Mouse (Mus musculus) intestine, embryonic 16.5 days (tissue): ENCODE results near the gene Tgif2. TPM values are rescaled to one million over a fixed set of nuclear protein-coding genes. Genes with fewer than 3 reads are reported as not detected.

Experiments
- ATAC-seq: fragments of 200-750 bp; cut with Nextera tagmentation; 2 replicates; pipeline ENCODE4 v1.8.0; 2017; ENCODE audit warnings: moderate TSS enrichment, moderate library complexity
- H3K27ac ChIP-seq: fragments of 300-500 bp; sonication (generic); 2 replicates; pipeline ENCODE4 v1.5.1; 2014; ENCODE audit warnings: mild to moderate bottlenecking, low read length
- H3K27me3 ChIP-seq: fragments of 300-500 bp; sonication (generic); replicated peaks from 2 replicates; pipeline ENCODE4 v1.6.1; 2014; ENCODE audit warnings: low read length, control low read depth, mixed read lengths; ENCODE audit not compliant: control insufficient read depth, insufficient read depth
- H3K36me3 ChIP-seq: fragments of 300-500 bp; sonication (generic); 2 replicates; pipeline ENCODE4 v1.6.1; 2014; ENCODE audit warnings: low read length, control low read depth; ENCODE audit not compliant: control insufficient read depth, insufficient read depth
- H3K4me1 ChIP-seq: fragments of 300-500 bp; sonication (generic); 2 replicates; pipeline ENCODE4 v1.6.1; 2014; ENCODE audit warnings: low read length, control low read depth, mixed read lengths; ENCODE audit not compliant: control insufficient read depth, insufficient read depth
- H3K4me2 ChIP-seq: fragments of 300-500 bp; sonication (generic); 2 replicates; pipeline ENCODE4 v1.6.1; 2014; ENCODE audit warnings: low read depth, low read length, control low read depth
- H3K4me3 ChIP-seq: fragments of 300-500 bp; sonication (generic); 2 replicates; pipeline ENCODE4 v1.5.1; 2014; ENCODE audit warnings: mild to moderate bottlenecking, low read length
- H3K9ac ChIP-seq: fragments of 300-500 bp; sonication (generic); 2 replicates; pipeline ENCODE4 v1.6.1; 2014; ENCODE audit warnings: low read depth, low read length
- H3K9me3 ChIP-seq: fragments of 300-500 bp; sonication (generic); 2 replicates; pipeline ENCODE4 v1.6.1; 2016; ENCODE audit warnings: low read length, control low read depth; ENCODE audit not compliant: control insufficient read depth
- WGBS: fragments of 180-500 bp; shearing (Covaris S2); extraction: QIAGEN DNeasy Blood & Tissue Kit; methylation state at CpG from one replicate; pipeline ENCODE4 v1.1.7; 2014; 5-methylcytosine and 5-hydroxymethylcytosine counted together
- polyA plus RNA-seq: library from polyadenylated mRNA; unstranded; fragments of >200 nt; fragmentation: Nextera tagmentation; extraction: Ambion mirVana; gene quantifications from 2 replicates; pipeline ENCODE4 v1.2.1, GENCODE M21; 2015

Gene Tgif2
- polyA plus RNA-seq, 1 experiment from 2014 or later, result 28.6 TPM

GRCm38 (mm10) chr2:156863487-156864160 is 23.8 kb downstream of the Tgif2 start:
- H3K4me3 ChIP-seq, result peak overlapping the region; percentile 69
- peaks cover 26% of the 10 kb centered on the region for H3K4me1 ChIP-seq
- WGBS, result 2% methylated on average over 28 of the region's 28 CpGs
- peak overlapping the region; percentile 97 for H3K9ac ChIP-seq
- H3K36me3 ChIP-seq, result peaks cover 6% of the 10 kb centered on the region; the same call in 1 of the 2 replicates
- no peaks in the 10 kb centered on the region for H3K27me3 ChIP-seq
- peak overlapping the region; percentile 96 for H3K27ac ChIP-seq
- H3K9me3 ChIP-seq, result no peaks in the 10 kb centered on the region
- H3K4me2 ChIP-seq, result peak overlapping the region; percentile 79
- peak; percentile 45 for ATAC-seq

DNA sequence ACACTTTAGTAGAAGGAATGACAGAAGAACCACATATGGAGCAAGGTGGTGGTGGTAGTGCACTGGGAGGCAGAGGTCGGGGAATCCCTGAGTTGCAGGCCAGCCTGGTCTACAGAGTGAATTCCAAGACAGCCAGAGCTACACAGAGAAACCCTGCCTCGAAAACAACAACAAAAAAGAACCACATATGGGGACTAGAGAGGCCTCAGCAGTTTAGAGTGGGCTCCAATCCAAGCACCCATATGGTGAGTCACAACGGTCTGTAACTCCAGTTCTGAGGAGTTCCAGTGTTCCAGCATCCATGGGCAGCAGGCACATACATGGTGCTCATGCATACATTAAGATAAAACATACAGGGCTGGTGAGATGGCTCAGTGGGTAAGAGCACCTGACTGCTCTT is 24.7 kb downstream of the Tgif2 start:
- Histone ChIP-seq H3K9ac (peak overlapping the region; percentile 97), H3K27ac (peak overlapping the region; percentile 96)
- WGBS, result 71% methylated on average over 3 of the region's 3 CpGs

GRCm38 (mm10) chr2:156868994-156869393 is 29.2 kb downstream of the Tgif2 start:
- no peak overlapping the region for H3K9ac ChIP-seq
- H3K4me2 ChIP-seq, result no peak overlapping the region
- H3K36me3 ChIP-seq, result peaks cover 9% of the 10 kb centered on the region; the same call in 1 of the 2 replicates
- 0 out of 2 replicates have a peak, but pooled peaks have one; percentile 11 for ATAC-seq
- H3K27ac ChIP-seq, result no peak overlapping the region
- H3K9me3 ChIP-seq, result no peaks in the 10 kb centered on the region
- no peaks in the 10 kb centered on the region for H3K27me3 ChIP-seq
- 71% methylated on average over 8 of the region's 8 CpGs for WGBS
- H3K4me1 ChIP-seq, result peaks cover 27% of the 10 kb centered on the region
- no peak overlapping the region for H3K4me3 ChIP-seq

More for the DNA sequence above, 24.7 kb downstream of the Tgif2 start:
- H3K4me3 ChIP-seq, result peak overlapping the region; percentile 69
- H3K27me3 ChIP-seq, result no peaks in the 10 kb centered on the region
- H3K9me3 ChIP-seq, result no peaks in the 10 kb centered on the region
- no peak for ATAC-seq
- peak overlapping the region; percentile 79 for H3K4me2 ChIP-seq
- H3K4me1 ChIP-seq, result peaks cover 23% of the 10 kb centered on the region
- peaks cover 6% of the 10 kb centered on the region; the same call in 1 of the 2 replicates for H3K36me3 ChIP-seq

- no peak overlapping the region for H3K27ac ChIP-seq
- H3K27me3 ChIP-seq, result no peaks in the 10 kb centered on the region
- H3K36me3 ChIP-seq, result peaks cover 9% of the 10 kb centered on the region; the same call in 1 of the 2 replicates
- peaks cover 21% of the 10 kb centered on the region for H3K4me1 ChIP-seq
- no peaks in the 10 kb centered on the region for H3K9me3 ChIP-seq
- ATAC-seq, result no peak
- no peak overlapping the region for H3K4me2 ChIP-seq
- 84% methylated on average over 7 of the region's 7 CpGs for WGBS
- H3K4me3 ChIP-seq, result no peak overlapping the region
- H3K9ac ChIP-seq, result no peak overlapping the region
These were observed 29.7 kb downstream of the Tgif2 start for GRCm38 (mm10) chr2:156869554-156869953.

DNA sequence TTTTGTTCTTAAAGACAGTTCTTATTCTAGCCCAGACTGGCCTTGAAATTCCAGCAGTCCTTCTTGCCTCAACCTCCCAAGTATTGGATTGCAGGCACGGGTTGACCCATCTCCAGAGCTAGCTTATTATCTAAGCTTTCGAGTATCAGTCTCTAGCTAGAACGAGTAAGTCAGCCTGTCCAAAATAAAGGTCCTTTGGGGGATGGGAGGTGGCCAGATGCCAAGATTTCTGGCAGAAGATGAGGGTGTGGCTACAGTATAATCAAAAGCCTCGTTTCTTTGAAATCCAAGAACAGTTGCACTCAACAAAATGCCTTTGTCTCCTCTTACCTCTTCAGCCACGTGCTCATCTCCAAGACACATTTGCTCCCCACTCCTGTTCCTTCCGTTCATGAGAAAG is 30.7 kb downstream of the Tgif2 start:
- Histone ChIP-seq H3K4me3 (no peak overlapping the region), H3K36me3 (peaks cover 9% of the 10 kb centered on the region; the same call in 1 of the 2 replicates), H3K4me2 (no peak overlapping the region), H3K9ac (no peak overlapping the region; the same call in 1 of the 2 replicates), H3K4me1 (peaks cover 17% of the 10 kb centered on the region), H3K9me3 (no peaks in the 10 kb centered on the region), H3K27ac (no peak overlapping the region), H3K27me3 (no peaks in the 10 kb centered on the region)
- ATAC-seq, result 0 out of 2 replicates have a peak, but pooled peaks have one; percentile 14
- WGBS, result 35% methylated on average over 6 of the region's 6 CpGs

DNA sequence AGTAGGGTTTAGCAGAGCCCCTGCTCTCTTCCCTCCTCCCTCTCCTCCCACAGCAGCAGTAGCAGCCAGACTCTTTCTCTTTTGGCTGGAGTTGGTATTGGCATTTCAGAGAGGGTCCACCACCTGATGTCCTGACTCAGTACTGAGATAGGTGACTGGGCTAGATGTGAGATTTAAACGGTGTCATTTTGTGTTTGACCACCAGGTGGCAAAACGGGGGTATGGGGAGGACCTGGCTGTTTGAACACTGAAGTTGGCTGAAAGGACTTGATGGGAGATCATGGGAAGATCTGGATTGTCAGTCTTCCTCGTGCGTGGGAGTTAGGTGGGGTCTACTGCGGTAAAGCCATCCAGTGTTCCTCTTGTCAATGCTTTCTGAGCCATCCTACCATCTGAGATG is 33.8 kb downstream of the Tgif2 start:
- Histone ChIP-seq H3K4me2 (no peak overlapping the region), H3K36me3 (peaks cover 3% of the 10 kb centered on the region; the same call in 1 of the 2 replicates), H3K9ac (no peak overlapping the region), H3K27ac (no peak overlapping the region), H3K4me3 (no peak overlapping the region), H3K4me1 (peaks cover 13% of the 10 kb centered on the region), H3K27me3 (no peaks in the 10 kb centered on the region), H3K9me3 (no peaks in the 10 kb centered on the region)
- 0 out of 2 replicates have a peak, but pooled peaks have one; percentile 33 for ATAC-seq
- whole genome bisulfite sequencing, result 30% methylated on average over 5 of the region's 5 CpGs

DNA sequence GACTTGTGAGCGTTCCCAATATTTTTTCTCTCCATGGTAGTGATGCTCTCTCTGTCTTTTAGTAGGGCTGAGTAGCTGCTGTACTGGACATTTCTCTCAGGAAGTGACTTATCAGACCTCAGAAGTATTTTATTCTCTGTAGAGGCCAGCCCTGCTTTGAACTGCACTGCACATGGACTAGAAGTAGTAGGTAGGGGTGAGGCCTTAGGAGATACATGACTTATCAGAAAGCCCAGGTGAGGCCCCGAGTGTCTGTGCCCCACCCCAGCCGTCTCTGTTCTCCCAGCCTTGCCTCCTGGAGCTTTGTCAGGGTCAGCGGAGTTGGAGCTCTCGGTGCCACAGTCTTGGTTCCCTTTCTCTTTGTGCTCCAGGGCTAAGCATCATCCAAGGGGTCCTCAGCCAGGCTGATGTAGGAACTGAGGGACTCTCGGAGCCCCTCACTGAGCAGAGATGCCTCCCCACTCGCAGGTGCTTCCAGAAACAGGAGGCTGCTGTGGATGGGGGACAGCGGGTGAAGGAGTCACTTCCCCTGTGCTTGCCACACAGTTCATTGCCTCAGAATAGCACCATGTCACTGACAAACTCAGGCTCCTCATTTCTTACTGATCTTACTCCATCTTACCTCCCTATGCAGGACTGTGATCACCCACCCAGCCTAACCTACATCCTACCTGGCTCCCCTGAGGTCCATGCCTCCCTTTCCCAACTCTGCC is 34.4 kb downstream of the Tgif2 start:
- H3K27ac ChIP-seq, result no peak overlapping the region
- no peak for ATAC-seq
- no peaks in the 10 kb centered on the region for H3K27me3 ChIP-seq
- H3K4me3 ChIP-seq, result no peak overlapping the region
- WGBS, result 88% methylated on average over 8 of the region's 8 CpGs
- H3K9me3 ChIP-seq, result no peaks in the 10 kb centered on the region
- no peak overlapping the region for H3K4me2 ChIP-seq
- H3K4me1 ChIP-seq, result peaks cover 10% of the 10 kb centered on the region
- peaks cover 3% of the 10 kb centered on the region; the same call in 1 of the 2 replicates for H3K36me3 ChIP-seq
- no peak overlapping the region for H3K9ac ChIP-seq

- Histone ChIP-seq H3K27me3 (no peaks in the 10 kb centered on the region), H3K4me2 (no peak overlapping the region), H3K27ac (no peak overlapping the region), H3K4me1 (peaks cover 9% of the 10 kb centered on the region), H3K36me3 (peaks cover 3% of the 10 kb centered on the region; the same call in 1 of the 2 replicates), H3K9me3 (no peaks in the 10 kb centered on the region), H3K4me3 (no peak overlapping the region), H3K9ac (no peak overlapping the region)
- 93% methylated on average over 4 of the region's 4 CpGs for WGBS
- ATAC-seq, result no peak
These were observed 35.1 kb downstream of the Tgif2 start for GRCm38 (mm10) chr2:156874760-156875510.

DNA sequence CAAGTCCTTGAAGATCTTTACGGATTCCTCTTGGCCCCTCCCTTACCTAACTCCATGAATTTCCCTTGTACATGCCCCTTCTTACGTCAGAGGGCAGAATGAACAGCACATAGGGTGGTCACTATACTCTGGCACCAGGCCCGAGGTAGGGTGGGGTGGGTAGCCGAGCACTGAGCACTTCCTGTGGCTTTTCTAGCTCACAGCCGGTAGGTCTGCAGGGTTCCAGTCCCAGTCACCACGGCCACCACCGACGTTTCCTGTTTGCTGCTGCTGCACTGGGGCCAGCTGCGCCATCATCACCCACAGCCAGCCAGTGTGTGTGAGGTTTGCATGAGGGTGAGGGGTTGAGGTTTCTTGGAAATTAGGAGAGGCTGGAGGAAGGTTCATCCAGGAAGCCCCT is 37.9 kb downstream of the Tgif2 start:
- ATAC-seq, result no peak
- Histone ChIP-seq H3K4me3 (no peak overlapping the region), H3K9me3 (no peaks in the 10 kb centered on the region), H3K4me1 (no peaks in the 10 kb centered on the region; the same call in 1 of the 2 replicates), H3K9ac (no peak overlapping the region), H3K27ac (no peak overlapping the region), H3K27me3 (no peaks in the 10 kb centered on the region), H3K36me3 (no peaks in the 10 kb centered on the region; the same call in 1 of the 2 replicates), H3K4me2 (no peak overlapping the region)
- WGBS, result 63% methylated on average over 9 of the region's 9 CpGs
